Comparison of ENCODE assay signal across 19 mouse cellular contexts in the genomic region with DNA sequence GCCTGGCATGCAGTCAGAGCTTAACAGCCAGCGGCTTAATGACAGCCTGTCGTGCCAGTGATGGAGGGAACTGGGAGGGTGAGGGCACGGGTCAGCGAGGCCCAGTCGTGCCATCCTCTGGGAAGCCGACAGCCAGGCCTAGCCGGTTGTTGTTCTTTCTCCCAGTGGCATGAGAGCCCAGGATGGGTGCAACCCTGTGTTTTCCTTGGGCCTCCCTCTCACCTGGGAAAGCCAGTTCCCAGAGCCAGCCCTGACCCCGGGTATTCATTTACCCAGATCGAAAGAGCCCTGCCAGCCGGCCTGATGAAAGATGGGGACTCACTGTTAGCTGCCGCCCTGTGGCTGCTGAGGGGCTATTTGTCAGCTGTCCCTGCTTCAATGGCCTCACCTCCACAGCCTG. TPM values are rescaled to one million over a fixed set of nuclear protein-coding genes. Genes with fewer than 3 reads are reported as not detected.
DNase-seq lines count a peak whose midpoint lies in the region; ATAC-seq lines count a peak whose summit lies in the region.
"Had no signal": no experiment of that assay in that cellular context is flagged by ENCODE, and none has a peak within 500 bp of the region (broad histone marks: within the 10 kb centered on the region; RNA-seq: fewer than 3 reads in every experiment).

No protein-coding gene starts in this region.

- no peak overlapping the region for H3K4me3 ChIP-seq in forebrain, embryonic 12.5 days (replicated peaks)
- no peak overlapping the region for H3K4me3 ChIP-seq in forebrain, embryonic 14.5 days (ENCODE audit: low read depth, low read length)
- H3K4me3 ChIP-seq in hindbrain, embryonic 11.5 days (ENCODE audit: low read depth, low read length): no peak overlapping the region
- H3K4me3 ChIP-seq in kidney, embryonic 14.5 days (ENCODE audit: low read length): no peak overlapping the region
- no peak overlapping the region for H3K4me3 ChIP-seq in neural tube, embryonic 12.5 days

- WGBS in forebrain, embryonic 12.5 days: 72% methylated on average over 11 of the region's 11 CpGs
- WGBS in forebrain, embryonic 14.5 days: 73% methylated on average over 11 of the region's 11 CpGs
- WGBS in hindbrain, embryonic 11.5 days: 43% methylated on average over 11 of the region's 11 CpGs
- WGBS in kidney, embryonic 14.5 days: 34% methylated on average over 11 of the region's 11 CpGs
- 42% methylated on average over 11 of the region's 11 CpGs for WGBS in neural tube, embryonic 12.5 days

- no peak for ATAC-seq in forebrain, embryonic 12.5 days (ENCODE audit: low FRiP score)
- no peak for ATAC-seq in forebrain, embryonic 14.5 days
- no peak for ATAC-seq in hindbrain, embryonic 11.5 days (ENCODE audit: low FRiP score)
- peak; percentile 36 for ATAC-seq in kidney, embryonic 14.5 days (ENCODE audit: low FRiP score, low TSS enrichment)
- ATAC-seq in neural tube, embryonic 12.5 days (ENCODE audit: low FRiP score, low read depth): no peak
- ATAC-seq: forebrain, postnatal 0 days had no signal

- H3K27me3 ChIP-seq in forebrain, embryonic 12.5 days: no peaks in the 10 kb centered on the region
- no peaks in the 10 kb centered on the region for H3K27me3 ChIP-seq in forebrain, embryonic 14.5 days (replicated peaks; ENCODE audit: control insufficient read depth, insufficient read depth, low read length)
- no peaks in the 10 kb centered on the region for H3K27me3 ChIP-seq in hindbrain, embryonic 11.5 days (ENCODE audit: control insufficient read depth, insufficient read depth, low read length)
- H3K27me3 ChIP-seq in kidney, embryonic 14.5 days (ENCODE audit: control insufficient read depth, insufficient read depth, low read length): no peaks in the 10 kb centered on the region
- 0 out of 2 replicates have a peak, but pooled peaks cover 5% of the 10 kb centered on the region for H3K27me3 ChIP-seq in neural tube, embryonic 12.5 days (replicated peaks)

- no peak overlapping the region for H3K4me2 ChIP-seq in forebrain, embryonic 12.5 days
- H3K4me2 ChIP-seq in forebrain, embryonic 14.5 days (ENCODE audit: low read length): no peak overlapping the region
- no peak overlapping the region for H3K4me2 ChIP-seq in hindbrain, embryonic 11.5 days (replicated peaks; ENCODE audit: low read depth, low read length)
- no peak overlapping the region for H3K4me2 ChIP-seq in kidney, embryonic 14.5 days (replicated peaks; ENCODE audit: low read depth, low read length)
- no peak overlapping the region for H3K4me2 ChIP-seq in neural tube, embryonic 12.5 days (replicated peaks)

- DNase-seq in forebrain, embryonic 14.5 days (ENCODE audit: low spot score): no peak
- peak; percentile 32 for DNase-seq in hindbrain, embryonic 11.5 days (ENCODE audit: low spot score)
- no peak for DNase-seq in adrenal gland, adult (ENCODE audit: inconsistent age in 2 of 2, low spot score in 1 of 2)
- no peak for DNase-seq in spleen, postnatal 14 days (ENCODE audit: low spot score in 2 of 2)
- no peak for DNase-seq in adrenal gland, postnatal 10 days
- DNase-seq: cerebellum, adult 9-11 months; forebrain, postnatal 0 days; lung, postnatal 4 days; right cerebral cortex, adult 18-20 months had no signal

- peaks cover 3% of the 10 kb centered on the region for H3K4me1 ChIP-seq in forebrain, embryonic 12.5 days
- H3K4me1 ChIP-seq in forebrain, embryonic 14.5 days (ENCODE audit: control insufficient read depth, insufficient read depth, low read length): no peaks in the 10 kb centered on the region
- no peaks in the 10 kb centered on the region for H3K4me1 ChIP-seq in hindbrain, embryonic 11.5 days (replicated peaks; ENCODE audit: control insufficient read depth, insufficient read depth, low read length)
- peaks cover 19% of the 10 kb centered on the region; the same call in 1 of the 2 replicates for H3K4me1 ChIP-seq in kidney, embryonic 14.5 days (ENCODE audit: control insufficient read depth, insufficient read depth, low read length)
- H3K4me1 ChIP-seq in neural tube, embryonic 12.5 days: peaks cover 24% of the 10 kb centered on the region

- H3K27ac ChIP-seq in forebrain, embryonic 12.5 days: peak overlapping the region; percentile 9; the same call in 1 of the 2 replicates
- H3K27ac ChIP-seq in forebrain, embryonic 14.5 days (ENCODE audit: low read depth, low read length): no peak overlapping the region
- no peak overlapping the region for H3K27ac ChIP-seq in hindbrain, embryonic 11.5 days (ENCODE audit: low read depth, low read length)
- H3K27ac ChIP-seq in kidney, embryonic 14.5 days (ENCODE audit: low read depth, low read length): peak overlapping the region; percentile 42; the same call in 1 of the 2 replicates
- H3K27ac ChIP-seq in neural tube, embryonic 12.5 days: 0 out of 2 replicates have a peak overlapping the region, but pooled peaks have one; percentile 10
- H3K27ac ChIP-seq: liver, embryonic 14.5 days had no signal

- H3K9me3 ChIP-seq in forebrain, embryonic 12.5 days: no peaks in the 10 kb centered on the region
- H3K9me3 ChIP-seq in forebrain, embryonic 14.5 days (replicated peaks; ENCODE audit: control insufficient read depth, low read length): no peaks in the 10 kb centered on the region
- H3K9me3 ChIP-seq in hindbrain, embryonic 11.5 days (ENCODE audit: control insufficient read depth, low read length): no peaks in the 10 kb centered on the region
- H3K9me3 ChIP-seq in kidney, embryonic 14.5 days (ENCODE audit: control insufficient read depth, low read length): no peaks in the 10 kb centered on the region
- H3K9me3 ChIP-seq in neural tube, embryonic 12.5 days: no peaks in the 10 kb centered on the region

- H3K36me3 ChIP-seq in forebrain, embryonic 12.5 days (replicated peaks): peaks cover 70% of the 10 kb centered on the region
- H3K36me3 ChIP-seq in forebrain, embryonic 14.5 days (ENCODE audit: control insufficient read depth, insufficient read depth, low read length): peaks cover 24% of the 10 kb centered on the region; the same call in 1 of the 2 replicates
- H3K36me3 ChIP-seq in hindbrain, embryonic 11.5 days (ENCODE audit: control insufficient read depth, insufficient read depth, low read length): peaks cover 3% of the 10 kb centered on the region; the same call in 1 of the 2 replicates
- no peaks in the 10 kb centered on the region; the same call in 1 of the 2 replicates for H3K36me3 ChIP-seq in kidney, embryonic 14.5 days (ENCODE audit: control insufficient read depth, insufficient read depth, low read length)
- peaks cover 49% of the 10 kb centered on the region for H3K36me3 ChIP-seq in neural tube, embryonic 12.5 days

- H3K9ac ChIP-seq in forebrain, embryonic 12.5 days: no peak overlapping the region
- H3K9ac ChIP-seq in forebrain, embryonic 14.5 days (ENCODE audit: low read length): no peak overlapping the region
- no peak overlapping the region for H3K9ac ChIP-seq in hindbrain, embryonic 11.5 days (ENCODE audit: low read depth, low read length)
- 0 out of 2 replicates have a peak overlapping the region, but pooled peaks have one; percentile 7 for H3K9ac ChIP-seq in kidney, embryonic 14.5 days (ENCODE audit: low read depth, low read length)
- H3K9ac ChIP-seq in neural tube, embryonic 12.5 days: peak overlapping the region; percentile 35; the same call in 1 of the 2 replicates
- H3K9ac ChIP-seq: forebrain, postnatal 0 days; liver, embryonic 14.5 days had no signal

RNA-seq across cellular contexts. Expression of a gene that starts 35.1 kb away (rescaled TPM):
- polyA plus RNA-seq in forebrain, embryonic 12.5 days (2016; fragmentation: Nextera tagmentation; extraction: Ambion mirVana): not detected in 2 replicates
- not detected in 2 replicates for polyA plus RNA-seq in forebrain, embryonic 14.5 days (2014; fragmentation: Nextera tagmentation; extraction: Ambion mirVana)
- not detected in 2 replicates for polyA plus RNA-seq in hindbrain, embryonic 11.5 days (2014; fragmentation: Nextera tagmentation; extraction: Ambion mirVana)
- polyA plus RNA-seq in kidney, embryonic 14.5 days (2014; fragmentation: Nextera tagmentation; extraction: Ambion mirVana): not detected in 2 replicates
- polyA plus RNA-seq in neural tube, embryonic 12.5 days (2016; fragmentation: Nextera tagmentation; extraction: Ambion mirVana): not detected in 2 replicates
- total RNA-seq in adrenal gland, postnatal 10 days (2021): not detected
- total RNA-seq: ES-E14; forebrain, postnatal 0 days had no signal
- polyA plus RNA-seq: brain, embryonic 14.5 days; embryonic facial prominence, embryonic 14.5 days; forebrain, postnatal 0 days; gonadal fat pad, adult 2 months; heart, postnatal 0 days; large intestine, adult 2 months; liver, embryonic 14.5 days had no signal

RNA-seq across cellular contexts. Expression of a gene that starts 44.1 kb away (rescaled TPM):
- polyA plus RNA-seq in forebrain, embryonic 12.5 days (2016; fragmentation: Nextera tagmentation; extraction: Ambion mirVana): 111 and 130 TPM in 2 replicates
- polyA plus RNA-seq in forebrain, embryonic 14.5 days (2014; fragmentation: Nextera tagmentation; extraction: Ambion mirVana): 73.4 and 84.7 TPM in 2 replicates
- 61.6 and 79.7 TPM in 2 replicates for polyA plus RNA-seq in hindbrain, embryonic 11.5 days (2014; fragmentation: Nextera tagmentation; extraction: Ambion mirVana)
- 10.8 and 15.1 TPM in 2 replicates for polyA plus RNA-seq in kidney, embryonic 14.5 days (2014; fragmentation: Nextera tagmentation; extraction: Ambion mirVana)
- polyA plus RNA-seq in neural tube, embryonic 12.5 days (2016; fragmentation: Nextera tagmentation; extraction: Ambion mirVana): 90.3 and 99.7 TPM in 2 replicates
- under 1 TPM; 0.18 to 0.27 TPM for total RNA-seq in adrenal gland, postnatal 10 days (2021)

Comparison
In these comparisons a context has a peak if more than half of its experiments do, and no peak if none do; other contexts are left out.
1. H3K27ac ChIP-seq: peak in forebrain, embryonic 12.5 days (single experiment), kidney, embryonic 14.5 days (single experiment) and neural tube, embryonic 12.5 days (single experiment); none in forebrain, embryonic 14.5 days (single experiment) and hindbrain, embryonic 11.5 days (single experiment).
2. H3K9ac ChIP-seq: peak in kidney, embryonic 14.5 days (single experiment) and neural tube, embryonic 12.5 days (single experiment); none in forebrain, embryonic 12.5 days (single experiment), forebrain, embryonic 14.5 days (single experiment) and hindbrain, embryonic 11.5 days (single experiment).